Mouse (Mus musculus): ENCODE data around the gene Brd9.

- no peak for TF ChIP-seq CTCF (IDR thresholded peaks at IDR 0.05)
- TF ChIP-seq POLR2A (IDR thresholded peaks at IDR 0.05; ENCODE audit: insufficient read depth, low read depth, low read length), result no peak
- TF ChIP-seq EP300 (IDR thresholded peaks at IDR 0.05; ENCODE audit: insufficient read depth, low read depth, low read length), result no peak
These were observed 17.9 kb downstream of the Brd9 start for GRCm38 (mm10) chr13:73955531-73955930.

All from heart, adult 2 months (tissue).